Mouse (Mus musculus): Measurements from ENCODE around the gene Tbc1d22b. TPM values are rescaled to one million over a fixed set of nuclear protein-coding genes. Genes with fewer than 3 reads are reported as not detected.

The Tbc1d22b gene
- polyA plus RNA-seq, 1 experiment, result 21.8 TPM

GRCm38 (mm10) chr17:29583569-29583968, 34.0 kb downstream of the Tbc1d22b start:
- Histone ChIP-seq H3K36me3 (ENCODE audit: control insufficient read depth, insufficient read depth, low read length, poor library complexity, severe bottlenecking) (peaks cover 5% of the 10 kb centered on the region; the same call in 1 of the 2 replicates), H3K27ac (ENCODE audit: insufficient read depth, low read length) (no peak overlapping the region), H3K4me1 (ENCODE audit: control insufficient read depth, insufficient read depth, low read length) (no peaks in the 10 kb centered on the region), H3K27me3 (ENCODE audit: control insufficient read depth, insufficient read depth, low read length, poor library complexity, severe bottlenecking) (no peaks in the 10 kb centered on the region), H3K4me3 (ENCODE audit: low read depth, low read length) (no peak overlapping the region), H3K9ac (ENCODE audit: low read depth, poor library complexity, severe bottlenecking) (no peak overlapping the region), H3K9me3 (replicated peaks; ENCODE audit: control insufficient read depth, insufficient read depth, low read length, poor library complexity, severe bottlenecking) (no peaks in the 10 kb centered on the region)
- TF ChIP-seq CTCF (IDR thresholded peaks at IDR 0.05; ENCODE audit: low read depth, low read length) (no peak), POLR2A (IDR thresholded peaks at IDR 0.05; ENCODE audit: insufficient read depth, low read length) (no peak), EP300 (IDR thresholded peaks at IDR 0.05; ENCODE audit: insufficient read depth, low read depth, low read length) (no peak)

- TF ChIP-seq EP300 (IDR thresholded peaks at IDR 0.05; ENCODE audit: insufficient read depth, low read depth, low read length) (no peak), POLR2A (IDR thresholded peaks at IDR 0.05; ENCODE audit: insufficient read depth, low read length) (no peak), CTCF (IDR thresholded peaks at IDR 0.05; ENCODE audit: low read depth, low read length) (no peak)
- Histone ChIP-seq H3K9me3 (replicated peaks; ENCODE audit: control insufficient read depth, insufficient read depth, low read length, poor library complexity, severe bottlenecking) (no peaks in the 10 kb centered on the region), H3K27ac (ENCODE audit: insufficient read depth, low read length) (no peak overlapping the region), H3K27me3 (ENCODE audit: control insufficient read depth, insufficient read depth, low read length, poor library complexity, severe bottlenecking) (no peaks in the 10 kb centered on the region), H3K36me3 (ENCODE audit: control insufficient read depth, insufficient read depth, low read length, poor library complexity, severe bottlenecking) (0 out of 2 replicates have a peak, but pooled peaks cover 2% of the 10 kb centered on the region), H3K4me1 (ENCODE audit: control insufficient read depth, insufficient read depth, low read length) (no peaks in the 10 kb centered on the region), H3K9ac (ENCODE audit: low read depth, poor library complexity, severe bottlenecking) (no peak overlapping the region), H3K4me3 (ENCODE audit: low read depth, low read length) (no peak overlapping the region)
Observed at GRCm38 (mm10) chr17:29584306-29584705, 34.7 kb downstream of the Tbc1d22b start.

GRCm38 (mm10) chr17:29584737-29585136, 35.2 kb downstream of the Tbc1d22b start:
- Histone ChIP-seq H3K4me1 (ENCODE audit: control insufficient read depth, insufficient read depth, low read length) (no peaks in the 10 kb centered on the region), H3K4me3 (ENCODE audit: low read depth, low read length) (no peak overlapping the region), H3K36me3 (ENCODE audit: control insufficient read depth, insufficient read depth, low read length, poor library complexity, severe bottlenecking) (0 out of 2 replicates have a peak, but pooled peaks cover 2% of the 10 kb centered on the region), H3K9ac (ENCODE audit: low read depth, poor library complexity, severe bottlenecking) (no peak overlapping the region), H3K9me3 (replicated peaks; ENCODE audit: control insufficient read depth, insufficient read depth, low read length, poor library complexity, severe bottlenecking) (no peaks in the 10 kb centered on the region), H3K27me3 (ENCODE audit: control insufficient read depth, insufficient read depth, low read length, poor library complexity, severe bottlenecking) (no peaks in the 10 kb centered on the region), H3K27ac (ENCODE audit: insufficient read depth, low read length) (no peak overlapping the region)
- TF ChIP-seq EP300 (IDR thresholded peaks at IDR 0.05; ENCODE audit: insufficient read depth, low read depth, low read length), result no peak
- no peak for TF ChIP-seq POLR2A (IDR thresholded peaks at IDR 0.05; ENCODE audit: insufficient read depth, low read length)
- no peak for TF ChIP-seq CTCF (IDR thresholded peaks at IDR 0.05; ENCODE audit: low read depth, low read length)

GRCm38 (mm10) chr17:29585446-29585845, 35.9 kb downstream of the Tbc1d22b start:
- Histone ChIP-seq H3K27ac (ENCODE audit: insufficient read depth, low read length) (no peak overlapping the region), H3K36me3 (ENCODE audit: control insufficient read depth, insufficient read depth, low read length, poor library complexity, severe bottlenecking) (0 out of 2 replicates have a peak, but pooled peaks cover 2% of the 10 kb centered on the region), H3K9ac (ENCODE audit: low read depth, poor library complexity, severe bottlenecking) (no peak overlapping the region), H3K27me3 (ENCODE audit: control insufficient read depth, insufficient read depth, low read length, poor library complexity, severe bottlenecking) (no peaks in the 10 kb centered on the region), H3K4me1 (ENCODE audit: control insufficient read depth, insufficient read depth, low read length) (no peaks in the 10 kb centered on the region), H3K9me3 (replicated peaks; ENCODE audit: control insufficient read depth, insufficient read depth, low read length, poor library complexity, severe bottlenecking) (no peaks in the 10 kb centered on the region), H3K4me3 (ENCODE audit: low read depth, low read length) (no peak overlapping the region)
- no peak for TF ChIP-seq CTCF (IDR thresholded peaks at IDR 0.05; ENCODE audit: low read depth, low read length)
- TF ChIP-seq POLR2A (IDR thresholded peaks at IDR 0.05; ENCODE audit: insufficient read depth, low read length), result no peak
- TF ChIP-seq EP300 (IDR thresholded peaks at IDR 0.05; ENCODE audit: insufficient read depth, low read depth, low read length), result no peak

GRCm38 (mm10) chr17:29586921-29587320, 37.3 kb downstream of the Tbc1d22b start:
- H3K27ac ChIP-seq (ENCODE audit: insufficient read depth, low read length), result no peak overlapping the region
- 0 out of 2 replicates have a peak, but pooled peaks cover 2% of the 10 kb centered on the region for H3K36me3 ChIP-seq (ENCODE audit: control insufficient read depth, insufficient read depth, low read length, poor library complexity, severe bottlenecking)
- no peak overlapping the region for H3K9ac ChIP-seq (ENCODE audit: low read depth, poor library complexity, severe bottlenecking)
- H3K9me3 ChIP-seq (replicated peaks; ENCODE audit: control insufficient read depth, insufficient read depth, low read length, poor library complexity, severe bottlenecking), result no peaks in the 10 kb centered on the region
- TF ChIP-seq CTCF (IDR thresholded peaks at IDR 0.05; ENCODE audit: low read depth, low read length), result no peak
- no peak for TF ChIP-seq EP300 (IDR thresholded peaks at IDR 0.05; ENCODE audit: insufficient read depth, low read depth, low read length)
- TF ChIP-seq POLR2A (IDR thresholded peaks at IDR 0.05; ENCODE audit: insufficient read depth, low read length), result no peak
- H3K27me3 ChIP-seq (ENCODE audit: control insufficient read depth, insufficient read depth, low read length, poor library complexity, severe bottlenecking), result no peaks in the 10 kb centered on the region
- H3K4me1 ChIP-seq (ENCODE audit: control insufficient read depth, insufficient read depth, low read length), result no peaks in the 10 kb centered on the region
- H3K4me3 ChIP-seq (ENCODE audit: low read depth, low read length), result no peak overlapping the region

- no peak overlapping the region for H3K27ac ChIP-seq (ENCODE audit: insufficient read depth, low read length)
- no peaks in the 10 kb centered on the region for H3K27me3 ChIP-seq (ENCODE audit: control insufficient read depth, insufficient read depth, low read length, poor library complexity, severe bottlenecking)
- H3K9ac ChIP-seq (ENCODE audit: low read depth, poor library complexity, severe bottlenecking), result no peak overlapping the region
- no peaks in the 10 kb centered on the region for H3K4me1 ChIP-seq (ENCODE audit: control insufficient read depth, insufficient read depth, low read length)
- no peaks in the 10 kb centered on the region for H3K9me3 ChIP-seq (replicated peaks; ENCODE audit: control insufficient read depth, insufficient read depth, low read length, poor library complexity, severe bottlenecking)
- H3K36me3 ChIP-seq (ENCODE audit: control insufficient read depth, insufficient read depth, low read length, poor library complexity, severe bottlenecking), result no peaks in the 10 kb centered on the region
- no peak overlapping the region for H3K4me3 ChIP-seq (ENCODE audit: low read depth, low read length)
- TF ChIP-seq POLR2A (IDR thresholded peaks at IDR 0.05; ENCODE audit: insufficient read depth, low read length) (no peak), EP300 (IDR thresholded peaks at IDR 0.05; ENCODE audit: insufficient read depth, low read depth, low read length) (no peak), CTCF (IDR thresholded peaks at IDR 0.05; ENCODE audit: low read depth, low read length) (no peak)
Observed at GRCm38 (mm10) chr17:29589221-29589898, 39.8 kb downstream of the Tbc1d22b start.

All from ES-Bruce4 (cell line).